Mouse (Mus musculus) heart, embryonic 10.5 days (tissue): ENCODE data around the gene Pnpla8. TPM values are rescaled to one million over a fixed set of nuclear protein-coding genes. Genes with fewer than 3 reads are reported as not detected.
A peak's percentile ranks its signal among the peaks of the same experiment; 100 is the strongest.

Experiments used
- DNase-seq: peaks from one replicate; pipeline ENCODE4 v3.0.0-alpha.2; 2017; ENCODE audit warnings: low spot score
- H3K27ac ChIP-seq: fragments of 300-500 bp; sonication (generic); 2 replicates; pipeline ENCODE4 v1.5.1; 2016; ENCODE audit warnings: mild to moderate bottlenecking
- H3K27me3 ChIP-seq: fragments of 300-500 bp; sonication (generic); 2 replicates; pipeline ENCODE4 v1.6.1; 2016; ENCODE audit warnings: mild to moderate bottlenecking; ENCODE audit not compliant: poor library complexity, insufficient read depth, severe bottlenecking
- H3K36me3 ChIP-seq: fragments of 300-500 bp; sonication (generic); 2 replicates; pipeline ENCODE4 v1.6.1; 2016; ENCODE audit warnings: mild to moderate bottlenecking, moderate library complexity
- H3K4me1 ChIP-seq: fragments of 300-500 bp; sonication (generic); 2 replicates; pipeline ENCODE4 v1.6.1; 2016; ENCODE audit warnings: mild to moderate bottlenecking
- H3K4me3 ChIP-seq: fragments of 300-500 bp; sonication (generic); 2 replicates; pipeline ENCODE4 v1.5.1; 2016; ENCODE audit warnings: mild to moderate bottlenecking, moderate library complexity
- H3K9me3 ChIP-seq: fragments of 300-500 bp; sonication (generic); 2 replicates; pipeline ENCODE4 v1.6.1; 2016; ENCODE audit warnings: mild to moderate bottlenecking, moderate library complexity
- WGBS: fragments of 180-500 bp; shearing (Covaris S2); methylation state at CpG from one replicate; pipeline ENCODE4 v1.1.7; 2016; 5-methylcytosine and 5-hydroxymethylcytosine counted together
- polyA plus RNA-seq: library from polyadenylated mRNA; unstranded; fragments of >200 nt; fragmentation: Nextera tagmentation; extraction: Ambion mirVana; gene quantifications from 2 replicates; pipeline ENCODE4 v1.2.1, GENCODE M21; 2016

The Pnpla8 gene
- polyA plus RNA-seq, 1 experiment from 2014 or later, result 48.8 TPM

DNA sequence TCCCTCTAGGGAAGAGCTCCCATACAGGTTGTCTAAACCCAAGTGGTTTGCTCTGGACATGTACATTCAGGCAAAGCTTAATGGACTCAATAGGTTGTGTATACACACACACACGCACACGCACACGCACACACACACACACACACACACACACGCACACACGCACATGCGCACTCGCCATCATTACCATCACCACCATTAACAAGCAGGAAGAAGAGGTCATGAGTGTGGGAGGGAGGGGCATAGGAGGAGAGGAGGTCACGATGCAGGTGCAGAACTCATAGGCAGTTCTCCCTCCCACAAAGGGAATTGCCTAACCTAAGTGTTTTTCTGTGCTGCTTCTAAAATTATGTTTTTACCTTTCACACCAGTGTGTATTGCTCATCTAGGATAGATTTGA lies 65.8 kb downstream of the Pnpla8 start:
- WGBS, result 93% methylated on average over 8 of the region's 8 CpGs
- Histone ChIP-seq H3K36me3 (peaks cover 10% of the 10 kb centered on the region), H3K4me1 (no peaks in the 10 kb centered on the region), H3K4me3 (no peak overlapping the region), H3K27me3 (no peaks in the 10 kb centered on the region), H3K9me3 (no peaks in the 10 kb centered on the region), H3K27ac (no peak overlapping the region)
- DNase-seq, result no peak

GRCm38 (mm10) chr12:44292281-44292680 lies 71.1 kb downstream of the Pnpla8 start:
- Histone ChIP-seq H3K36me3 (peaks cover 16% of the 10 kb centered on the region), H3K4me3 (no peak overlapping the region), H3K4me1 (no peaks in the 10 kb centered on the region), H3K27ac (no peak overlapping the region), H3K27me3 (no peaks in the 10 kb centered on the region), H3K9me3 (no peaks in the 10 kb centered on the region)
- no peak for DNase-seq

DNA sequence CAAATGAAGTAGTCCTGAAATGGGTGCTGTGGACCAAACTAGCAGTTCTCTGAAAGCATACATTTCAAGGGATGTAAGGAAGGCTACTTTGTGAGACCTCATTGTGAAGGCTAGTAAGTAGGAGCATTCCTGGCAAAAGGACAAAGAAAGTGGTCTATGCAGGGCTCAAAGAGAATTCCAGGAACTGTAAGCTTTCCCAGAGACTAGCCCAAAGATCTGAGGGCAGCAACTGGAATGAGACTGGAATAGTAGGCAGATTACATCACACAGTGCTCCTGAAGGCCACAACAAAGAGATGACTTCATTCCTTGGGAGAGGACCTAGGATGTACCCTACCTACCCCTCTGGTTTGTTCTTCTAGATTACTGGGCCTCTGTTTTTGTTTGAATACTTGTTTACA lies 79.6 kb downstream of the Pnpla8 start:
- no peaks in the 10 kb centered on the region for H3K4me1 ChIP-seq
- no peaks in the 10 kb centered on the region for H3K9me3 ChIP-seq
- H3K27me3 ChIP-seq, result no peaks in the 10 kb centered on the region
- DNase-seq, result no peak
- no peak overlapping the region for H3K4me3 ChIP-seq
- H3K27ac ChIP-seq, result no peak overlapping the region
- peaks cover 21% of the 10 kb centered on the region; the same call in 1 of the 2 replicates for H3K36me3 ChIP-seq

DNA sequence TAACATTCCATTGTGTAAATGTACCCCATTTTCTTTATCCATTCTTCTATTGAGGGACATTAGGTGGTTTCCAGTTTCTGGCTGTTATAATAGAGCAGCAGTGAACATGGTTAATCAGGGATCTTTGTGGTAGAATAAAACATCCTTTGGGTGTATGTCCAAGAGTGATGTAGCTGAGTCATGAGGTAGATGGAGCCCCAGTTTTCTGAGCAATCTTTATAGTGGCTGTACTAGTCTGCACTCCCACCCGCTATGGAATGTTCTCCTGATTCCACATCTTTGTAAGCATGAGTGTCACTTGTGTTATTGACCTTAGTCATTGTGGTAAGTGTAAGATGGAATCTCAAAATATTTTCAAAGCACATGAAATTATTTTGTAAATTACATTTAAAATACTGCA lies 82.8 kb downstream of the Pnpla8 start:
- Histone ChIP-seq H3K4me1 (0 out of 2 replicates have a peak, but pooled peaks cover 3% of the 10 kb centered on the region), H3K36me3 (peaks cover 26% of the 10 kb centered on the region)

GRCm38 (mm10) chr12:44304869-44305268 lies 83.7 kb downstream of the Pnpla8 start:
- Histone ChIP-seq H3K36me3 (peaks cover 25% of the 10 kb centered on the region), H3K27ac (no peak overlapping the region), H3K9me3 (no peaks in the 10 kb centered on the region), H3K4me3 (no peak overlapping the region), H3K27me3 (no peaks in the 10 kb centered on the region), H3K4me1 (0 out of 2 replicates have a peak, but pooled peaks cover 3% of the 10 kb centered on the region)
- WGBS, result 87% methylated on average over 5 of the region's 5 CpGs
- no peak for DNase-seq

More for the DNA sequence above, 82.8 kb downstream of the Pnpla8 start:
- no peak for DNase-seq
- 93% methylated on average over 1 of the region's 1 CpGs for WGBS
- Histone ChIP-seq H3K27ac (no peak overlapping the region), H3K4me3 (no peak overlapping the region), H3K9me3 (no peaks in the 10 kb centered on the region), H3K27me3 (no peaks in the 10 kb centered on the region)

DNA sequence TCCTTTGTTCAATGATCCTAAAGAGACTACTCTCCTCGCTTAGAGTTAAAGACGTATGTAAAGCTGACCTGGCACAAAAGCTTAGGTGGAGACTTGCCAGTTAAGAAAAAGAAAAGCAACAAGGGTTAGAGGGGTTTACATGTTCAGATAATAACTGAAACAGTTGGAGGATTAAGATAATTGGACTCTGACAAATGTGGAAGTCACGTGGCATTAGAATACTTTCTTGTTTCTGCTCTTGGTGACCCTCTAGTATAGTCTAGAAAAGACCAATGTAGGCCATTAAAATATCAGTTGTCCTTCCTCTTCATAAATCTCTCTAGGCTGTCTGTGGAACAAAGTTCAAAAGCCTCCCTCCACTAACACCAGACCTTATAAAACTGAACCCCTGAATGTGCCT lies 87.1 kb downstream of the Pnpla8 start:
- WGBS, result 89% methylated on average over 3 of the region's 3 CpGs
- no peaks in the 10 kb centered on the region for H3K27me3 ChIP-seq
- H3K27ac ChIP-seq, result no peak overlapping the region
- H3K36me3 ChIP-seq, result peaks cover 23% of the 10 kb centered on the region
- H3K4me1 ChIP-seq, result 0 out of 2 replicates have a peak, but pooled peaks cover 3% of the 10 kb centered on the region
- DNase-seq, result no peak
- no peak overlapping the region for H3K4me3 ChIP-seq
- no peaks in the 10 kb centered on the region for H3K9me3 ChIP-seq

- WGBS, result 89% methylated on average over 2 of the region's 2 CpGs
- DNase-seq, result no peak
Observed at GRCm38 (mm10) chr12:44315212-44315611, 94.0 kb downstream of the Pnpla8 start.

GRCm38 (mm10) chr12:44325091-44325490 lies 103.9 kb downstream of the Pnpla8 start:
- H3K27me3 ChIP-seq, result peaks cover 16% of the 10 kb centered on the region
- H3K4me3 ChIP-seq, result no peak overlapping the region
- no peak overlapping the region for H3K27ac ChIP-seq
- no peak for DNase-seq
- peaks cover 9% of the 10 kb centered on the region for H3K4me1 ChIP-seq
- no peaks in the 10 kb centered on the region for H3K36me3 ChIP-seq
- no peaks in the 10 kb centered on the region for H3K9me3 ChIP-seq

More at GRCm38 (mm10) chr12:44315212-44315611, 94.0 kb downstream of the Pnpla8 start:
- no peak overlapping the region for H3K4me3 ChIP-seq
- no peak overlapping the region for H3K27ac ChIP-seq
- peaks cover 11% of the 10 kb centered on the region; the same call in 1 of the 2 replicates for H3K36me3 ChIP-seq
- H3K4me1 ChIP-seq, result no peaks in the 10 kb centered on the region
- no peaks in the 10 kb centered on the region for H3K9me3 ChIP-seq
- no peaks in the 10 kb centered on the region for H3K27me3 ChIP-seq

DNA sequence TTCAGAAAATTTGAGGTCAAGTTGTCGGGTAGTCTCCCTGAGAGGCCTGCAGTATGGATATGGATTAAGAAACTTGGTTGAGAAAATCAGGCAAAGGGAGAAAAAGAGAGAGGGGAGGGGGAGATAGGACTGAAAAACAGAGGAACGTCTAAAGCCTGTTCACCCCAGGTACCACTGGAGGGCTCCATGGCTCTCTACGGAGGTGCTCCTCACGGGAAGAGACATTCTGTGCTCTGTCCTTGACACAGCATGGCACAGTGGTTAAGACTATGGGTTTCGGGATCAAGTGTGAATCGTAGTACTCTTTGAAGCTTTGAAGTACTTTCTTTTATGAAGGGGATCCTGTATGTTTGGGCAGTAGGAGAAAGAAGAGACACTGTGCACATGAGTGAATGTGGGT lies 106.3 kb downstream of the Pnpla8 start:
- Histone ChIP-seq H3K4me3 (no peak overlapping the region), H3K4me1 (peaks cover 14% of the 10 kb centered on the region), H3K27me3 (peaks cover 36% of the 10 kb centered on the region), H3K27ac (no peak overlapping the region), H3K36me3 (no peaks in the 10 kb centered on the region), H3K9me3 (no peaks in the 10 kb centered on the region)
- DNase-seq, result no peak
- WGBS, result 28% methylated on average over 6 of the region's 6 CpGs

DNA sequence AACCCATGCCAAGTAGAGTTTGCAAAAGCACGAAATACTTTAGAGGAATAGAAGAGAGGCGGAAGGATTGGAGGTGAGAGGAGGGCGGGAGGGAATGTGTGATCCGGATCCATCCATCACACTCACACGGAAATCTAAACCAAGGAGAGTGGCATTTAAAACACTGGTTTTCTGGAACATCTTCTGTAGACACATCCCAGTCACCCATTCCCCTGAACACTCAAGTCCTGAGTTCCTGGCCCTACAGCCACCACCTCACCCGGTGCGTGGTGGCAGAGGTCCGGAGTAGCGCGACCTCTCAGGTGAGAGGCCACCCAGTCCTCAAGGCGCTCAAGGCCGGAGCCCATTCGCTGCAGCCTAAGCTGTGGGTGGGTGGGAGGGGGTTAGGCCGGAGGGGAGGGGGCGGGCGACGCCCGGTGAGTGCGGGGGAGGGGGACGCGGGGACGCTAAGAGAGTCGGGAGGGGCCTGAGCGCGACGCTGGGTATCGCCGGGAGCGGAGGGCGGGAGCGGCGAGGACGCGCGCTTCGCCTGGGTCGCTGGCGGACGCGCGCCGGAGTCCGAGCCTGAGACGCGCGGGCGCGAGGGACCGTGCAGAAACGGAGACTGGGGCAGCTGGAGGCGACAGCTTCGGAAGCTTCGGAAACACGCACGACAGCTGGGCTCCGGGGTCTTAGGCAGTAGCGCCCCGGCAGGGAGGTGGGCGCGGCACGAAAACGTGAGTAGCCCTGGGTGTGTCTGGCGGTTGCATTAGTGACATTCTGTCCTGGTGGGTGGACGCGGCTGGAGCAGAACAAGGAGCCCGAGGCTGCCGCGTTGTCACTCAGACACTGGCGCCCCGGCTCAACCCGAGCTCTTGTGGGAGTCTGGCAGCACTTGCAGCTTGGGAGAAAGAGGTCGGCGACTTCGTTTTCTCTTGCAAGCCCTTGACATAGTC lies 107.5 kb downstream of the Pnpla8 start, which contains the start of gene Nrcam:
TSS of gene Nrcam (plus strand) at position 505 of the 935 bp plus-strand sequence.
- Histone ChIP-seq H3K4me1 (peaks cover 14% of the 10 kb centered on the region), H3K36me3 (no peaks in the 10 kb centered on the region), H3K9me3 (no peaks in the 10 kb centered on the region), H3K27me3 (peaks cover 36% of the 10 kb centered on the region), H3K27ac (peak within 1 kb of the TSS; percentile 64), H3K4me3 (peak within 1 kb of the TSS; percentile 73)
- WGBS, result 2% methylated on average over 67 of the region's 74 CpGs
- DNase-seq, result peak; percentile 82

- Histone ChIP-seq H3K4me3 (peak overlapping the region; percentile 73), H3K9me3 (no peaks in the 10 kb centered on the region), H3K4me1 (peaks cover 14% of the 10 kb centered on the region), H3K27me3 (peaks cover 36% of the 10 kb centered on the region), H3K36me3 (no peaks in the 10 kb centered on the region), H3K27ac (peak overlapping the region; percentile 42; the same call in 1 of the 2 replicates)
- no peak for DNase-seq
- under 1% methylated on average over 60 of the region's 61 CpGs for WGBS
Observed at GRCm38 (mm10) chr12:44329316-44330215, 108.4 kb downstream of the Pnpla8 start.

DNA sequence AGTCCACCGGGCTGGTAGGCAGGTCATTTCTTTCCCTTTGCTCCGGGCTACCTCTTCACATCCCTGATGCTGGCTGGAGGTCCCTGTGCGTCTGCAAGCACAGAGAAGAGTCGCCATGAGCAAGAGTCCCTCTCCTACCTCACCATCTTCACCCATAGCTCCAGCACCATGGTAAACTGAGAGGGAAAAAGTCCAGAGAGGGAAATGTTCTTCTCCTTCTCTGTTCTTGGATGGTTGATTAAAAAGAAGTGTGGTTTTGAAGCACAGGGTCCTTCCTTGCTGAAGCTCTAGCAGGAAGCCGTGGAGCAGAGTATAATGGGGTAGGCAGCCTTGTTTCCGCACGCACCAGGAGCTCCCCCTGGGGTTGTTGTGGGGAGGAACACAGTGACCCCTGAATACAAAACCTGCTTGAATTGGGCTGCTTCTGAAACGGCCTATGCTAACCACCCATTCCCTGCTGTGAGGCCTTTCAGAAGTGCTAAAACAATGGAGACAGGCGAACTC lies 109.1 kb downstream of the Pnpla8 start:
- Histone ChIP-seq H3K9me3 (no peaks in the 10 kb centered on the region), H3K4me1 (peaks cover 14% of the 10 kb centered on the region), H3K27me3 (peaks cover 36% of the 10 kb centered on the region), H3K4me3 (peak overlapping the region; percentile 73), H3K36me3 (no peaks in the 10 kb centered on the region), H3K27ac (no peak overlapping the region)
- 3% methylated on average over 9 of the region's 9 CpGs for WGBS
- DNase-seq, result no peak
